Mouse (Mus musculus) adrenal gland, adult 18-20 months (tissue): Measurements from ENCODE around the gene Exosc8. TPM values are rescaled to one million over a fixed set of nuclear protein-coding genes. Genes with fewer than 3 reads are reported as not detected.
A peak's percentile ranks its signal among the peaks of the same experiment; 100 is the strongest.
"Not testable (repeated sequence)": the region's sequence is repeated elsewhere in the genome, so short reads cannot be mapped to it uniquely, and the experiment has no call there.

Experiments
- DNase-seq, 2 experiments: peaks; one replicate each; pipeline ENCODE4 v3.0.0; 2021 to 2022; ENCODE audit warnings: low spot score in 2 of 2
- long read RNA-seq, 2 experiments: library from polyadenylated mRNA; stranded (forward); transcript quantifications; one replicate each; pipeline ENCODE4 v2.0.0; 2021
- total RNA-seq, 2 experiments: library from RNA; stranded (reverse); gene quantifications; 1 replicate in 1 of 2; 2 replicates in 1 of 2; pipeline ENCODE4 v1.2.3; 2021

The Exosc8 gene
- 10 to 100 TPM; 25.7 to 34.4 TPM for total RNA-seq
- long read RNA-seq, experiment 1, partial matches to known transcripts, result 1 of 5 reads
- long read RNA-seq, experiment 1, other reads (novel, unspliced or antisense), result 4 of 5 reads
- long read RNA-seq, experiment 2, transcript Exosc8-201 (11 exons, 1,300 nt), result major isoform, 10 of 16 reads
- long read RNA-seq, experiment 2, partial matches to known transcripts, result 2 of 16 reads
- long read RNA-seq, experiment 2, other reads (novel, unspliced or antisense), result 4 of 16 reads

DNA sequence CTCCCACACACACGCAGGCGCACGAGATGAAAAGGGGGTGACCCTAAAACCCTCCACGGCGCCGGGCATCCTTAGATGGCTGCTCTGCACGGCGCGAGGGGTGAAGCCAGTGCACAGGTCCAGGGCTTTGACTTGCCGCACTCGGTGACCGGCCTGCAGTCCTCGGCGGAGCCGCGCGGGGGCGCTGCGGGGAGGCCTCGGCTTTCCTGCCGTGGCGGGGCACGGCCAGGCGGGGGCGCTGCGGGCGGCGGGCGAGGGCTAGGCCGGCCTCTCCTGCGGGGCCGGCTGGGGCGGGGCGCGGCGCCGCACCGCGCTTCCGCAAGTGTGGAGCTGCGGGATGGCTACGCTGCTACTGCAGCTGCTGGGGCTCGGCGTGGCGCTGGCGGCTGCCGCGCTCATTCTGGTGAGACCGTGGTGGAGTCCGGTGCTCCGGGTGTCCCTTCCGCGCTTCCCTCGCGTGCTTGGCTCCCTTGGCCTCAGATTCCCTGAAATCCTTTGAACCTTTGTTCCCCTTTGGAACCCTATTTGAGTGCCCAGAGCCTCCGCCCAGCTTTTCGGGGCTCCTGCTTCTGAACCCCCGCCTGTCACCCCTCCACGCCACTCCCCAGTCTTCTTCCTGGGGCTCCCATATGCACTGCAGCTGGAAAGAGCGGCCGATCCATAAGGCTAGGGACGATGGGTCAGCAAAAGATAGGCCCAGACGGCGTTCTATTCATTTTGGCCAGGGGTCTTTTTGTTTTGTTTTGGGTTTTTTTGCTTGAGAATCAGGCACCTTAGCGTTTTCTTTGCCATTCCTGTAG lies at the start of gene Exosc8, which contains the start of gene Alg5:
Gene Exosc8 (minus strand): TSS at position 147 of the 800 bp plus-strand sequence.
Gene Alg5 (plus strand): TSS at position 293 of the 800 bp plus-strand sequence.
- peak; percentile 98 to 99 for DNase-seq

DNA sequence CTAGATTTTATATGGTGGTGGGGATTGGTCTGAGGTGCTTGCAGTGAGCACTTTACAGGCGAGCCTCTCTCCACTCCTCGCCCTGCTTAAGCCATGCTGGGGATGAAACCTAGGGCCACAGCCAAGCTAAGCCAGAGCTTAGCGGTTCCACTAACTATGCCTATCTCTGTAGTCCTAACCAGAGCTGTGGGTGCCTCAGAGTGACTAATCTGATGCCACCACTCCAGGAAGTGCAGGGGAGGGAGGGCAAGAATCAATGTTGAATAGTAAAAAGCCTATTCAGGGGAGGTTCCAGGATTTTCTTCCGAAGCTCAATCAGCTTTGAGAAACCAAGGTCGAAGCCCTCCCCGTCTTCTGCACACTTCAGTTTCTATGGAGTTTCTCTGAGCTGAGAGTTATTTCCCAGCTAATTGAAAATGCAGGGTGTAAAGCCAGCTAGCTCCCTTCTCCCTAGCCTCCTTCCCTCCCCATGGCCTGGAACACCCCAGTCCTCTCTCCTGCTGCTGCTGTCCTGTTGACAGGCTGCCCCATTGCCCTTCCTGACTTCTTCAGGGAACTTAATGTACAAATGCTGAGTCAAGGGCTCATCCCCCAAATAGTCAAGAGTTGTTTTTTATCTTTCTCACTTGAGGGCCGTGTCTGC lies 40.9 kb upstream of the Exosc8 start:
- no peak for DNase-seq

DNA sequence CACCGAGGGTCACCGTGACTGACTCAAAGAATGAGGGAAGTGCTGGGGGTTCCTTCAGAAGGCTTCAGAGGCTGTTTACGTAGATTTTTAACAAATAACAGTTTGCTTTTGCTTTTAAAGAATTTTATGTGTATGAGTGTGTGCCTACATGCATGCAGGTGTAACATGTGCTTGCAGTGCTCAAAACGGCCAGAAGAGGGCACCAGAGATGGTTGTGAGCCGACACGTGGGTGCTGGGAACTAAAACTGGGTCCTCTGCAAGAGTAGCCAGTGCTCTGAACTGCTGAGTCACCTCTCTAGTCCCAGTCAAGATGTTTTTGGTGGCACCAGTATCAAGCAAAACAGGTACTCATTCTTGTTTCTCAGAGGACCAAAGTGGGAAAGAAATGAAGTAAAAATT lies 38.4 kb upstream of the Exosc8 start:
- DNase-seq, result no peak

DNA sequence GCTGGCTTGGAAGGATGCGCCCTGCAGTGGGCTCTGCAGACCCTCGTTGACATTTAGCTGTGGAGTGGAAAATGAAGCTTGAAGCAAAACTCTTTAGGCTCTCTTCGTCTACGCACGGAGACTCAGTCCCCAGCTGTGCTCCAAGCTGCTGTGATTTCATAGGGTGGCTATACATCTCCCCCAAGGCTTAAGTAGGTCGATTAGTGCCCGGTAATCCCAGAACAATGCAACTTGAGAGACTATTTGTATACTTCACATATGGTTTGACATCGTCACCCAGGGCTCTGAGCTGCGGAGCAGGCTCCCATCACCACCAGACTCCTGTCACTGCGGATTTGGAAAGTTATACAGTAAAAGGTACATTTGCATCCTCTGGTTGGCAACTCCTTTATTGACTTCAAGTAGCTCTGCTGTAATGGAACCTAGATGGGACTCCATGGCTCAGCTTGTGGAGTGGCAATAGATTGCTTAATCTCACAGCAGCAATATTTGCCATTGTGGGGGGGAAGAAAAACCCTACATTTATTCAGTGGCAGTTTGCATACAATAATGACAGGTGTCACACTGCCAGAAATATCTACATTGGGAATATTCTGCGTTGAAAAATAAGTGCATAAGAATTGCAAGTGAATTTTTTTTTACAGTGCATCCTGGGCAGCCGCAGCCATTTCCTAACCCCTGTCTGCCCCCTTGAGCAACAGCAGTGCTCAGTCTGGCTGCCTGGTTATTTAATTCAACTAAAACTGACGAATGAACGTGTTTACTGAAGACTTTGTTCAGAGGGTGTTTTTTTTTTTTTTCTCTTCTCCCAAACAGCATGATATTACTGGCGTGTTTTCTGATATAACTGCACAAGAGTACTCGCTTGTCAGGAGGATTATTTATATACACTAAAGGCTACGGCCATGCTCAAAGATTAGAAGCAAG lies 34.4 kb upstream of the Exosc8 start:
- DNase-seq, result no peak

DNA sequence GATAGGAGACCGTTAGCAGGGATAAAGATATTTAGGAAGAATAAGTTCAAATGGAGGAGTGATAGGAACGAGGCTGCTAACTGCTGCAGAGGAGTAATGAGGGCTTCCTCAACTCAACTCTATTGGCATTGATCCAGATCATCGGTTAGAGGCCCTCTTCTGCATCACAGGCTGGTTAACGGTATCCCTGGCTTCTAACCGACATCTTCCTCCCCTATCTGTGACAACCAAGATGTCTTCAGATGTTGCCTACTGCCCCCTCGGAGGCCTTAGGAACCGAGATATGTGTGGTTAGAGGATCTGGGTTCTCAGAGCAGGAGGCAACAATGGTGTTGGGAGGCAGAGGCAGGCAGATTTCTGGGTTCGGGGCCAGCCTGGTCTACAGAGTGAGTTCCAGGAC lies 33.4 kb upstream of the Exosc8 start:
- no peak for DNase-seq

DNA sequence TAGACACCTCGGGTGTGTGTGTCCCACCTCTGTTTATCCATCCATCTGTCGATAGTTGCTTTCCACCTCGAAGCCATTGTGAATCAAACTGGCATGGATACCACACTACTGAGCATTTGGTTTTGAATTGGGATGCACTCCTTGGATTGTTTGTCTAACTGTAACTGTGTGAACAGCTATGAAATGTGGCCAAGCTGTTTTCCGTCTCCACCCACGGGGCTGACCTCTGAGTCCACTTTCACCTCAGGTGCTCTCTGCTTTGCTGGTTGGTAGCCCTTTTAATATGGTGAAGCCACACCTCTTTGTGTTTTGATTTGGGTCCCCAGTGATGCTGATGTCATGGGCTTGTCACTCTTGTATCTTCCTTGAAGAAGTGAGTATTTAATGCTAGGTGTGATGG lies 31.6 kb upstream of the Exosc8 start:
- DNase-seq, result no peak

DNA sequence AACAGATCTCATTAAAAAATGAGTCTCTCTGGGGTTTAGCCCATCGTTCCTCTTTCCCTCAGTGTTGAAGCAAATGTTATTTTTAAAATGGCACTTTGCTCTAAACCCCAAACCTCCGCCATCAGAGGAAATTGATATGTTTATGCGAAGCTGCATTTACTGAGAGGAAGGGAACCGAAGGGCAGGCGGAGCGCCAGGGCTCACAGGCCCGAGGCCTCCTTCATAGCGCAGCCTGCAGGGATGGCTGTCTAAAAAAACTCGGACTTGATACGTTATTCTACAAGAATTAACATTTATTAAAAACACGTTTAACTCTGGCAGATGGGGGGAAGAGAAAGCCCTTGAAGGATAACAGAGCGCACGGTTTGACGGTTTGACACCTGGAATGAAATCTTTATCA lies 30.8 kb upstream of the Exosc8 start:
- DNase-seq, result no peak

DNA sequence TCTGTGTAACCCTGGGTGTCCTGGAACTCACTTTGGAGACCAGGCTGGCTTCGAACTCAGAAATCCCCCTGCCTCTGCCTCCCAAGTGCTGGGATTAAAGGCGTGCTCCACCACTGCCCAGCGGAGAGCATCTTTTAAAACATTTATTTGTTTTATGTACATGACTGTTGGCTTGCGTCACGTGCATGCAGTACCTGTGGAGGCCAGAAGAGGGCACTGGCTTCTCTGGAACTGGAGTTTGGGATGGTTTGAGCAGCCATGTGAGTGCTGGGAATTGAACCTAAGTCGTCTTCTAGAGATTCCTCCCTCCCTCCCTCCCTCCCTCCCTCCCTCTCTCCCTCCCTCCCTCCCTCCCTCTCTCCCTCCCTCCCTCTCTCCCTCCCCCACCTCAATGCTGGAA lies 30.3 kb upstream of the Exosc8 start:
- DNase-seq, result not testable (repeated sequence)

DNA sequence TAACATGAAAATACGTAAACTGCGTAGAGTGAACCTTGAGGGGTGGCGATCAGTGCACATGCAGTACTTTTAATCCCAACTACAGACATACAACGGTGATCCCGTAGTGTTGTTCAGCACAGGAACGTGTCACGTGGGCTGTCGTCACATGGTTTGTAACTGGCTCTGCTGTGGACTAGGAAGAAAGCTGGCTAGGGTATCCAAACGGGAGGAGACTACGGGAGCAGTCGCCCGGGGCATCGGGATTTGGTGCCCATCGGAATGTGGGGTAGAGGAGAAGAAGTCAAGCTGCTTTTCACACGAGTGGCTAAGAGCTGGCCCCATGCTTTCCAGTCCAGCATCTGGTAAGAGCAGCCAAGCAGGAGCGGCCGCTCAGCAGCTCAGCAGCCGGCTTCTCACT lies 29.2 kb upstream of the Exosc8 start:
- no peak for DNase-seq

DNA sequence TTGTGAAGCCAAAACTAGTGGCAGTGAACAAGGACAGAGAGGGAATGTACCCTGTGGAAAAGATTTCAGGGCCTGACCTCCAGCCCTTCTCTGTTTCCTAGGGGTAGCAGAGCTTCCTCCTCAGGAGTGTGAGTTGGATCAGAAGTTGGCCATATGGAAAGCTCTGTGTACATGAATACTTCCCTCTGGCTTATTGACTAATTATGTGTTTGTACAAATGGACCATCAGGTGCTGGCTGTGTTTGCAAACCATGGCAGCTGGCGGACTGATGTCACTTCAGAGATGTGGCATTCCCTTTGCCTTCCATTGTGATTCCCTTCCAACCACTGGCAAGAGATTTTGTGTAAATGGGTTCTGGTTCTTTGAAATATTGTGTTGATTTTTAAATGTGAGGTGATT lies 26.1 kb upstream of the Exosc8 start:
- DNase-seq, result no peak

DNA sequence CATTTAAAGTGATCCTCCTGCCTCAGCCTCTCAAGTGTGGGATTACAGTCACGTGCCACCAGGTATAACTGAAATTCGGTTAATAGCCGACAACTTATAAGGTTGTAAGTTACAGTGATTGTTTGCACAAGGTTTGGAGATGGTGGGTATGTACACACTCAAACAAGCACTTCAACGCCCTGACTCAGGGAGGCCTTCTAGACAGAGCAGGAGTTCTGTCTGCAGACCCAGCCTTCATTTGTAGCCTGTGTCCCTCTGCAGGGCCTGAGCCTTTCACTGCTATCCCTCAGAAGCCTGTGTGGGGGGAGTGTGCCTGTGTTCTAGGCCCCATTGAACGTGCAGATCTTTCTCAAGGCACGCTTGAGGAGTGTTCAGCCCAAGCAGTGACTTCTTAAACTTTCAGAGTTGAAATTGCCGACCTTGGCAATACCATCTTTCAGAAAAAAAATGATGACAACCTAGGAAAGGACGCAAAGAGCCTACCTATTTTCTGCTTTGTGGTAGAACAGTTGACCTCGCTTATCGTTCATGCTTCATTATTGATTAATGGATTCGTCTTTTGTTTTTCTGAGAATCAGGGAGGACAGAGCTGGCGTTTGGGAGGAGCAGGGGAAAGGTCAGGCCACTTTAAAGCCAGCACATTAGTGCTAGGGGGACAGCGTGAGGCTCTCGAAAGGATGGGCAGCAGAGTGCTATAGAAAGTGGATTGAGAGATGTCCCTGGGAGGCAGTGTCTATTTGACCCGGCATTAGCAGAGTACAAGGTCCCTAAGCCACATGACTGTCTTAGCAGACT lies 25.3 kb upstream of the Exosc8 start:
- peak in 1 of 2 experiments; percentile 48 for DNase-seq

DNA sequence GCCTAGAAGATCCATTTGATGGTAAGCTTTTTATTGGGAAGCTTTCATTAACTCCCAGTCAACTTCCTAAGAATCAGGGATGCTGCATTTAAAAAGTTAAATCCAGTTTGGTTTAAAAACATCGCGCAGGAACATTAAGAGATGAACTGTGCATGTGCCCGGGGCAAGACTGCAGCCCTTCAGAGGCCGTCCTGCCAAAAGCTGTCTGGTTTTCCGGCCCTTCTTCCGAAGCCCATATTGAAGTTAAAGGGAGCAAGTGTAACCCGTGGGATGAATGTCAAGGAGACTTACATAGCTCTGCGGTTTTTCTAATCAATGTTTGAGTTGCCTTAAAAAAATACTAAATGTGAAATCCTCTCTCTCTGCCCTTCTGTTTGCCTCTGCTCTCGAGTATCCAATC lies 24.0 kb upstream of the Exosc8 start:
- DNase-seq, result no peak

DNA sequence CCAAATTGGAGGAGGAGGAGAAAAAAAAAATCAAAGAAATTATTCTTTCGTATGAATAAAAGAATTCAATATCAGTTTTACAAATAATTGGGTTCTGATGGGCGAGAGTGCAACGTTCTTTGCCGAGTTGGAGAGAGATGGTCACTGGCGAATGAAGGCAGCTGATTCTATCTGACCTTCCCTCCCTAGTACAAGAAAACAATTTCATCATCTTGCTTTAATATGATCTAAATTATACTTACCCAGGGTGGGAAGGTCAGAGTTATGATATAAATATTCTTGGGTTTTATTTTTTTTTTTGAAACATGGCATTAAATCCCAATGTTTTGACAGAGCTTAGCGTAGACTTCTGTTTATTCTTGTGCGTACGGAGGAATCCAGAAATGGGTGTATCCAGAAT lies 22.3 kb upstream of the Exosc8 start:
- no peak for DNase-seq

DNA sequence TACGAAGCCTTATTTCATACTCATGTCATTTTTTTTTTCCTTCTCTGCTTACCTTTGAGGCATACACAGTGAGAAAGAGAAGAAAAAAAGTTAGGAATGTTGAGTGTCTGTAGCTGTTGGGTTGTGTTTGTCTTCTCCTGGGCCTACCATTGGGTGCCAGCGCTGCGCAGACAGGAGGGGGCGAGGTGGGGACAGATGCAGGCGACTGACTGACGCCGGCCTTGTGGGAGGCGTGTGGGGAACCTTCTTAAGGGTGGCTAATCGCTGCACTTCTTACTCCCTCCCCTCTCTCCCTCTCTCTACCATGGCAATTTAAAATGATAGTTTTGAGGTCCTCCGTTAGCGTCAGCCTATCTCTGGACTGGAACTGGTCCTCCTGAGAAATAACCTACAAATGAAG lies 20.9 kb upstream of the Exosc8 start:
- DNase-seq, result peak; percentile 36 to 56

DNA sequence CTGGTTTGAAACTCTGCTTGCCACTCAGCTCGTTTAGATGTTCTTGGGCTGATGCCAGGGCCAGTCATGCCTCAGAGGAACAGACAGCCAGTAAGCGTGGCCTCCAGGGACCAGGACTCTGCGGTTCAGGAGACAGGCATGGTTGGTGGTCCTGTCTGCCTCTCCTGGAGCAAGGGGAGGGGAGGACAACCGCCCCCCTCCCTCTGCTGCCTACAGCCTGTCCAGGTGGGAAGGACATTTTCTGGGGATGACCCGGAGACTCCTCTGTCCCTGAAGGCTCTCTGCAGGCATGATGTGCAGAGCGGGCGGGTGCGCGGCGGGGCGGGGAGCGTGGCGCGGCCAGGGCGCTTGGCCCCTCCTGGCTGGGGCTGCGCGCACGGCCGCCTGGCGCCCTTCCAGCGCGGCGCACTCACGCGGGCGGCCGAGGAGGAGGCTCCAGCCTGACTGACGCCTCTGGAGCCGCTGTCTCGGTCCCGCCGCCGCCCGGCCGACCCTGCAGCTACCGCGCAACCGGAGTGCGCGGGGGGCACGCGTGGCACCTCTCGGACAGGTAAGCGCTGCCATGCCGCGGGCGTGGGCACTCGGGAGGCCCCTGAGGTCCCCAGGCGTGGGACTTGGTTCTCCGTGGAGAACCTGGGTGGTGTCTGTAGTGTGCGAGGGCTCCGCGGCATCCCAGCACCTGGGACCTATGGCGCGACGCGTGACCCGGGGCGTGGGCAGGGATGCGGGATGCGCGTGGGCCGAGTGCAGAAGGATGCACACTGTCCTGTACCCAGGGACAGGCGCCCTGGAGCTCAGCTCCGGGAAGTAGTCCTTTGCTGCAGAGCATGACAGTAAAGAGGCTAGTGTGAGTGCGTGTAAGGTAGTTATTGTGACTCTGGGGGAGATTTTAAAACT lies 20.2 kb upstream of the Exosc8 start, which contains the start of gene Smad9:
Gene Smad9 (plus strand): TSS at position 438 of the 897 bp plus-strand sequence.
- DNase-seq, result peak; percentile 77 to 87

DNA sequence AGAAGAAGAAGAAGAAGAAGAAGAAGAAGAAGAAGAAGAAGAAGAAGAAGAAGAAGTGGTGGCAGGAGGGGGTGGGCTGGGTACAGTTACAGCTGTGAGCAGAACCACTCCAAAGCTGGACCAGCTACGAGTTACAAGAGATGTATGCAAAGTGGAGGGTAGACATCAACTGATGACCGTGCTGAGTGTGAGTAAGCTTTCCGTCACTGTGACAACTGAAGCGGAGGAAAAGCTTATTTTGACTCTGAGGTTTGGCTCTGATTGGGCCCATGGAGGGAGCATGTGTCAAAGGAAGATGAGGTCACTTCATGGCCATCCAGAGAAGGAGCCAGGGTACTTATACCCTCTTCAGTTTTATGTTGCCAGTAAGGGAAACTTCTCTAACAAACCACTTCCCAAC lies 18.2 kb upstream of the Exosc8 start:
- DNase-seq, result no peak

DNA sequence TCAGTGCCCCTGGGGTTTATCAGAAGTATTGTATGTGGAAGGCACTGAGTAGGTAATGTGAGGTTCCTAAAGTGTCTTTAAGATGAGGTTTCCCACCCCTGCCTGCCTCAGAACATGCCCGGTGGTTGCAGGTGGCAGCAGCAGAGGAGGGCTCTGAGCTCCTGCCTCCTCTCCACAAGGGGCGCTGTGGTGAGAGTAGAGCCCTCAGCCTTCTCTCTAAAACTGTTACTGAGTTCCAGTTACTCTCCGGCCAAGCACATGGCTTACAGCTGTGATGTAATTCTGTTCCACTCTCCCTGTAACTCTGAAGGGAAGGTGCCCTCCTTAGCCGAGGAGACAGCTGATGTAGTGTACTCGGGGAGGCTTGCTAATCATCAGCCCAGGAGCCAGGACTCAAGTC lies 10.6 kb upstream of the Exosc8 start:
- no peak for DNase-seq

DNA sequence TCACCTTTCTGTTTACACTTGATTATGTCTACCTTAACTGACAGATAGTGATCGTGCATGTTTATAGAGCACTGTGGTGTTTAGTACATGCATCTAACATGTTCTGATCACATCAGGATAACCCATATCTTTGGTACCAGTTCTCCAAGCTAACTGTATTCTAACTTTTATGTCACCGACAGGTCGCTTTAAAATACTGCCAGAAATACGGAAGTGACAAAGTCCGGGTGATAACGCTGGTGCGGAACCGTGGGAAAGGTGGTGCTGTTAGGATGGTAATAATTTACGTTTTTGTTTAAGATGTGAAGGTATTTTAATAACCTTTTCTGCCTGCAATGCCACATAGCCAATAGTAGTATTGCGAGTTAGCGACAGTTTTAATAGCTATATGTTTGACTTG lies 6.8 kb upstream of the Exosc8 start:
- DNase-seq, result no peak

DNA sequence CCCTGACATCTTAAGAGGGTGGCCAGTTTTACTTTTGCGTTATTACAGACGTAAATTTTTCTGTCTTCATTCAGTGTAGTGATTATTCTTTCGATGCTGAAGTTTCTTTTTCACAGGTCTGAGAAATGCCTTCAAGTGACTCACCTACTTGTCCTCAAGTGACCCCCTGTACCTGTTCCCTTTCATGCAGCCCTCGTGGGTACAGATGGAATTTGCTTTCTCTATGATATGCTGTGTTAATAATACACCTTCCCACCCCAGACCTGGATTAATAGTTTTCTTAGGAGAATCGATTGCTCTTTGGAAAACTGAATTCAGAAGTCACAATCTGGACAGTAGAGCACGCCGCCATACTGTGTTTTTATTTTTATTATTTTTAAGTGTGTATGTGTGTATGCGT lies 2.1 kb upstream of the Exosc8 start:
- no peak for DNase-seq
